Mouse (Mus musculus): ENCODE data around the gene Snd1. TPM values are rescaled to one million over a fixed set of nuclear protein-coding genes. Genes with fewer than 3 reads are reported as not detected.

The Snd1 gene
- polyA plus RNA-seq, 1 experiment from 2014 or later, result 110 TPM

DNA sequence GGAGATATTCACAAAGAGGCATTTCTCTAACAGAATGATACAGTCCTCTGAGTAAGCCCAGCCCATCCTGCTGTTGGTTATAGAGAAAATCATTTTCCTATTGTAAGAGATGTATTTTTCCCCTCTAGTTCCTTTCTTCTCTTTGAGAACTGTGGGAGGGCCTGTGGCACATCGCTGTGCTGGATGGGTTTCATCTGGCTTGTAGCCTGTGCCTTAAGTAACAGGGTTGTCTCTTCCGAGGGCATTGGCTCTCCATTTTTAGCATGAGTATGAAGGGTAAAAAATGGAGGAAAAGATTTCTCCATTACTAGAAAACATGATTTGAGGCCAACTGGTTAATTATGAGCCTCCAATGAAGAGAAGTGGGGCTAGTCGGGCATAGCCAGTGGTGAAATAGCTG is 140.5 kb downstream of the Snd1 start:
- no peak overlapping the region for H3K4me3 ChIP-seq
- peaks cover 18% of the 10 kb centered on the region for H3K4me1 ChIP-seq
- no peaks in the 10 kb centered on the region for H3K27me3 ChIP-seq (ENCODE audit: low read depth, poor library complexity, severe bottlenecking)
- WGBS, result 95% methylated on average over 3 of the region's 3 CpGs
- no peaks in the 10 kb centered on the region for H3K9me3 ChIP-seq (replicated peaks)
- no peaks in the 10 kb centered on the region for H3K36me3 ChIP-seq
- DNase-seq (ENCODE audit: low spot score), result no peak
- no peak overlapping the region for H3K27ac ChIP-seq (replicated peaks)

DNA sequence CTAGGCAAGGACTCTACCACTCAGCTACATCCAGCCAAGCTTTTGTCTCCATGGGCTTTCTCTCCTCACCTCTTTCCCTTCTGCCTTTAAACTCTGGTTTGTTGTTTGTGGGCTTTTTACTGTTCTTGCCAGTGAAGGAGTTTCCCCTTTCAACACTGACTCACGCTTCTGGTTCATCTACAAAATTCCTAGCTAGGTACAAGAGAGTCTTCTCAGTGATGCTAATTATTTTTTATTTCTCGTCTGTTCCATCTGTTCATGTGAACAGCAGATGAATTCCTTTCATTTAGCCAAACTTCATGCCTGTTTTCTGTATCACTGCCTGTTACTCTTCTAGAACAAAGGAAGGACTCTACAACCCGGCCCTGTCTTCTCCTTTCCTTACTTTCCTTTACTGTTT is 141.0 kb downstream of the Snd1 start:
- H3K27ac ChIP-seq (replicated peaks), result no peak overlapping the region
- H3K27me3 ChIP-seq (ENCODE audit: low read depth, poor library complexity, severe bottlenecking), result no peaks in the 10 kb centered on the region
- no peaks in the 10 kb centered on the region for H3K36me3 ChIP-seq
- H3K9me3 ChIP-seq (replicated peaks), result no peaks in the 10 kb centered on the region
- WGBS, result 74% methylated on average over 3 of the region's 3 CpGs
- peaks cover 18% of the 10 kb centered on the region for H3K4me1 ChIP-seq
- no peak for DNase-seq (ENCODE audit: low spot score)
- no peak overlapping the region for H3K4me3 ChIP-seq

DNA sequence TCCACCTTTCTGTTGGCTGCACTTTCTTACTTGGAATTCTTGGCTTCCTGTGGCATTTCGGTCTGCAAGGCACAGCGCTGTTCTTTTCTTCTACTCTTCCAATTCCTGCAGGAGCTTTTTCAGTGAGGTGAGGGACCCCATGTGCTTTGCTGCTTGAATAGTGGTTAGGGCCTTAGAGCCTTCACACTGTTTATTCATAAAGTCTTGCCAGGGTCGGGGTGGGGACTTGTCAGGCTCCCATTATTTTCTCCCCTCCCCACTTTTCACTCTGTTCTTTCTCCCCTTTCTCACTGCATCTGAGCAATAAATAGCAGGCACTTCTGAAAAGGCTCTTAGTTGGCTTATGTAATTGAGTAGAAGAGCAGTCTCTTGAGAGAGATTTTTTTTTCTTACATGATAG is 143.4 kb downstream of the Snd1 start:
- no peak for DNase-seq (ENCODE audit: low spot score)
- 83% methylated on average over 3 of the region's 3 CpGs for WGBS
- Histone ChIP-seq H3K27me3 (ENCODE audit: low read depth, poor library complexity, severe bottlenecking) (no peaks in the 10 kb centered on the region), H3K27ac (replicated peaks) (no peak overlapping the region), H3K4me1 (peaks cover 18% of the 10 kb centered on the region), H3K36me3 (no peaks in the 10 kb centered on the region), H3K9me3 (replicated peaks) (no peaks in the 10 kb centered on the region), H3K4me3 (no peak overlapping the region)

DNA sequence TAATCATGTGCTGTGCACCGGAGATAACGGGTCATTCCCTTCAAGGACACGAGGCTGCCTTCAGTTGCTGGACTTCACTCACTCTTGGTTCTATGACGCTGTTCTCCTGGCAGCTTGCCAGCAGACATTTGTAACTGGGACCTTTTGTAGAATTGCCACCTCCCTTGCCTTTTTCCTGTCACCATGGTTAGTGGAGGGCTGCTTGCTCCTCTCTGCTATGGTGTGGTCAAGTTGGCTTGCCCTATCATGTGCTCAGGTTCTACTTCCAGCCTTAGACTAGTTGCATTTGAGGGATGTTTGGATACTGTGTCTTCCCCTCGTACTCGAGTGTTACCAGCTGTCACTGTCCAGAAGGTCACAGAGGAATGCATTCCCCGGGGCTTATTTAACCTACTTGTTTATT is 143.8 kb downstream of the Snd1 start:
- Histone ChIP-seq H3K27me3 (ENCODE audit: low read depth, poor library complexity, severe bottlenecking) (no peaks in the 10 kb centered on the region), H3K27ac (replicated peaks) (no peak overlapping the region), H3K4me1 (peaks cover 18% of the 10 kb centered on the region), H3K9me3 (replicated peaks) (no peaks in the 10 kb centered on the region), H3K36me3 (no peaks in the 10 kb centered on the region), H3K4me3 (no peak overlapping the region)
- no peak for DNase-seq (ENCODE audit: low spot score)
- 73% methylated on average over 7 of the region's 7 CpGs for WGBS

DNA sequence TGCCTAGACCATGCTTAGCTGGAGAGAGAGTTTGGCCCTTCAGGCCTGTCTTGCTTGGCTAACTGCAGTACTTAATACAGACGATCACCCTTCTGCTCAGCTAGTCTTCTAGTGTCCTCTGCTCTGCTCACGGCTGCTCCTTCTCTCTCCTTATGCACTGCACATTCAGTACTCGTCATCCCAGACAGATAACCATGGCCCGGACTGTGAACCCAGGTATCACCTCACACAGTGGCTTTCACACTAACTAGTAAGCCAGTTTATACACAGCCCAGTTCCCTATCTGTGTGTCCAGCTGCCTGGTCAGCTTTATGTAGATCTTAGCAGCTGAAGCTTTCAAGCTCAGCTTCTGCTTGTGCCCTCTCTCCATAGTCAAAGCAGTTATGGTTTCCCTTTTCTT is 146.5 kb downstream of the Snd1 start:
- Histone ChIP-seq H3K27ac (replicated peaks) (0 out of 2 replicates have a peak overlapping the region, but pooled peaks have one; percentile 30), H3K9me3 (replicated peaks) (no peaks in the 10 kb centered on the region), H3K4me1 (peaks cover 18% of the 10 kb centered on the region), H3K27me3 (ENCODE audit: low read depth, poor library complexity, severe bottlenecking) (no peaks in the 10 kb centered on the region), H3K36me3 (peaks cover 2% of the 10 kb centered on the region; the same call in 1 of the 2 replicates), H3K4me3 (no peak overlapping the region)
- 90% methylated on average over 4 of the region's 4 CpGs for WGBS
- DNase-seq (ENCODE audit: low spot score), result no peak

DNA sequence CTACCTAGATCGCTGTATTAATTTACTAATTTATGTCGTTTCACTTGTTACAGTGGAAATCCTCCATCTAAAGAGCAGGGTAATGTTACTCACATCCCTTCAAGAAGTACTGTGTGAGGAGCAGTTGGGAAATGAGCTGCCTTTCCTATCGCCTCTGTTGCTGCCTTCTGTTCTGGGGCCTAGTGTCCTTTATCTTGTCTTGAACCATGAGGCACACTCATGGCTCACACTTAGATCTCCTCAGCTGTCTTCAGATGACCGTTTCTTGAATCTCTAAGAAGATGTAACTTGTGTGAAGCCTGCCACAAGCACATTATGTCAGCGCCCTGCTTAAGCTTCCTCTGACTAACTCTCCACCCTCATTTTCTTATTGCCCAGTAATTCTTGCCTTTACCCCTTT is 147.0 kb downstream of the Snd1 start:
- H3K27ac ChIP-seq (replicated peaks), result no peak overlapping the region
- no peaks in the 10 kb centered on the region for H3K27me3 ChIP-seq (ENCODE audit: low read depth, poor library complexity, severe bottlenecking)
- H3K36me3 ChIP-seq, result peaks cover 4% of the 10 kb centered on the region; the same call in 1 of the 2 replicates
- no peak overlapping the region for H3K4me3 ChIP-seq
- WGBS, result 86% methylated on average over 5 of the region's 5 CpGs
- H3K4me1 ChIP-seq, result peaks cover 18% of the 10 kb centered on the region
- DNase-seq (ENCODE audit: low spot score), result no peak
- H3K9me3 ChIP-seq (replicated peaks), result no peaks in the 10 kb centered on the region

DNA sequence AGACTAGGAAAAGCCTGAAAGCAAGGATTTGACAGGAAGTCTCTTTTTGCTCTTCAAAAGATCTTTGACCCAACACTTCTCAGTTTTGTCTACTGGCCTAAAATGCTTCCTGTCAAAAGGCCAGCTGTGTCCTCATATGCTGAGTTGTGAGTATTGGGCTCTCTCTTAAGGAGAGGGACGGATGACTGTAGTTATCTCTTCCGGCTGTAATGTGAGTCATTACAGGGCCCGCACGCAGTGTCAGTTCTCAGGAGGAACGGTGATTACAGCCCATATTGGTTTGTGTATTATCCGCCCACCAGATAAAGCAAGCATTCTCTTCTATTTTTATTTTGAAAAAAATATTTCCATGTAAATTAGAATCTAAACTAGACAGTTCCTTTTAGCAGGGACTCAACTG is 147.6 kb downstream of the Snd1 start:
- no peak for DNase-seq (ENCODE audit: low spot score)
- peaks cover 18% of the 10 kb centered on the region for H3K4me1 ChIP-seq
- H3K9me3 ChIP-seq (replicated peaks), result no peaks in the 10 kb centered on the region
- H3K4me3 ChIP-seq, result no peak overlapping the region
- 91% methylated on average over 6 of the region's 6 CpGs for WGBS
- H3K36me3 ChIP-seq, result peaks cover 4% of the 10 kb centered on the region; the same call in 1 of the 2 replicates
- H3K27ac ChIP-seq (replicated peaks), result no peak overlapping the region
- no peaks in the 10 kb centered on the region for H3K27me3 ChIP-seq (ENCODE audit: low read depth, poor library complexity, severe bottlenecking)

DNA sequence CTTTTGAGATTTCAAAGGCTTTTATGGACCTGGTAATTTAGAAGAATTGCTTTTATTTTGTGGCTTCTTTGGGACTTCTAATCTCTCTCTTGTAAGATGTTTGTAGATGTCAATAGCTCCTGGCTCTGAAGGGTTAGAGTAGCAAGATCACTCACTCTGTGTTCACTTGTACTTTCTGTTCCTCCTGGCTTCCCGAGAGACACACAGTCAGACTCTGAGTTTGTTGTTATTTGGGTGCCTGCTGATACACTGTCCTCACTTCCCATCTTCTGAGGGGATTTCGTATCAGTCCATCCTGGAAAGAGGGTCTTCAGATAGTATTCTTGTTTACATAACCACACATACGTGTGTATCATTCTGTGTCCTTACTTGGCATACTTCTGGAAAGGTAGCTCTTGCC is 148.0 kb downstream of the Snd1 start:
- 81% methylated on average over 3 of the region's 3 CpGs for WGBS
- Histone ChIP-seq H3K4me1 (peaks cover 16% of the 10 kb centered on the region), H3K9me3 (replicated peaks) (no peaks in the 10 kb centered on the region), H3K27ac (replicated peaks) (no peak overlapping the region), H3K36me3 (peaks cover 4% of the 10 kb centered on the region; the same call in 1 of the 2 replicates), H3K27me3 (ENCODE audit: low read depth, poor library complexity, severe bottlenecking) (no peaks in the 10 kb centered on the region), H3K4me3 (no peak overlapping the region)
- no peak for DNase-seq (ENCODE audit: low spot score)

DNA sequence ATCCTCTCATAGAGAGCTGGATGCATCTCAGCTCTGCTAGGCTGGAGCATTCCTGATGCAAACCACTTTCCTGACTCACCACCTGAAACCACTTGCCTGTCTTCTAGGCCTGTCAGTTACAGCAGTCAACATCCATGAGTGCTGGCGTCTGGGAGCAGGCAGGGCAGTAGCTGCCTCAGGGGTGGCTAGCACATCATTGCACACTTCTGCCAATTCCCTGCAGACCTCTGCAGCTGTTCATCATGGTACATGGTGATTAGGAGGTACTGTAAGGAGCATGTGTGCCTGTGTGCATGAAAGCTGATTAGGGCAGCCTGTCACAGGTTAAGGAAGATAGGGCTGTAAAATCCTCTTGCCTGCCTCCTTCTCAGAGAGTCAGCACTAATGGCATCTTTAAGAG is 153.5 kb downstream of the Snd1 start:
- Histone ChIP-seq H3K9me3 (replicated peaks) (no peaks in the 10 kb centered on the region), H3K4me3 (no peak overlapping the region), H3K4me1 (peaks cover 25% of the 10 kb centered on the region), H3K27me3 (ENCODE audit: low read depth, poor library complexity, severe bottlenecking) (no peaks in the 10 kb centered on the region), H3K27ac (replicated peaks) (0 out of 2 replicates have a peak overlapping the region, but pooled peaks have one; percentile 28), H3K36me3 (peaks cover 4% of the 10 kb centered on the region; the same call in 1 of the 2 replicates)
- no peak for DNase-seq (ENCODE audit: low spot score)
- 76% methylated on average over 1 of the region's 1 CpGs for WGBS

DNA sequence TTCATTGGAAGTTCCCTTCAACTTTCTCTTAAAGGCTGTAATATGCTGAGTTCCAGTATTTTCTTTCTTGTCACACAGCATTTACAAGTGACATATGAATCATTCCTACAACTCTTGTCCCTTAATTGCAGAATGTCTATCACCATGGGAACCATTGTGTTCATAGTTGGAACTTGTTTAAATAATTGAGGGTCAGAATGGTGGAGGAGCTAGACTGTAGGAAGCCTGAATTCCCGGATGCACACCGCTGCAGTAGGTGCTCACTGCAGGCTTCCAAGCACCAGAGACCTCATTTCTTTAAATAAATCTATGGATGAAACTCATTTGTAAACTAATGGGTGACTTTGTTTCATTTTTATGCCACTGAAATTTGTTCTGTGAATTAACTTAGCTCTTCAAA is 154.9 kb downstream of the Snd1 start:
- no peak overlapping the region for H3K4me3 ChIP-seq
- H3K36me3 ChIP-seq, result peaks cover 4% of the 10 kb centered on the region; the same call in 1 of the 2 replicates
- 70% methylated on average over 2 of the region's 2 CpGs for WGBS
- H3K27ac ChIP-seq (replicated peaks), result no peak overlapping the region
- no peak for DNase-seq (ENCODE audit: low spot score)
- H3K4me1 ChIP-seq, result peaks cover 29% of the 10 kb centered on the region
- H3K9me3 ChIP-seq (replicated peaks), result no peaks in the 10 kb centered on the region
- no peaks in the 10 kb centered on the region for H3K27me3 ChIP-seq (ENCODE audit: low read depth, poor library complexity, severe bottlenecking)

DNA sequence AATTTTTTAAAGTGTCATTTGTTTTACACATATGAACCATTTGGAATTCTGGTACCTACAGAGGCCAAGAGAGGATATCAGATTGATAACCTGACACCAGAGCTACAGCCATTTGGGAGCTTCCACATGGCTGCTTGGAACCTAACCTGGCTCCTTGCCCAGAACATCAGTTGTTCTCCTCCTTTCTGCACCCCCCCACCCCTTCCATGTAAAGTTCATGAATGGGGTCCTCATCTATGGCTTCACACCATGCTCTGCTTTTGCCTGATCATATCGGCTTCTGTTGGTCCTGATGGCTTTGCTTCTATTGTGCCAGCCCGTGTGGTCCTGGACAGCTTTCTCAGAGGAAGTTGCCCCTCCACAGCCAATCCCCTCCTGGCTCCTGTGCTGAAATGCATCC is 156.0 kb downstream of the Snd1 start:
- WGBS, result 84% methylated on average over 2 of the region's 2 CpGs
- DNase-seq (ENCODE audit: low spot score), result no peak
- Histone ChIP-seq H3K36me3 (peaks cover 4% of the 10 kb centered on the region; the same call in 1 of the 2 replicates), H3K27ac (replicated peaks) (no peak overlapping the region), H3K27me3 (ENCODE audit: low read depth, poor library complexity, severe bottlenecking) (no peaks in the 10 kb centered on the region), H3K9me3 (replicated peaks) (no peaks in the 10 kb centered on the region), H3K4me1 (peaks cover 29% of the 10 kb centered on the region), H3K4me3 (no peak overlapping the region)

DNA sequence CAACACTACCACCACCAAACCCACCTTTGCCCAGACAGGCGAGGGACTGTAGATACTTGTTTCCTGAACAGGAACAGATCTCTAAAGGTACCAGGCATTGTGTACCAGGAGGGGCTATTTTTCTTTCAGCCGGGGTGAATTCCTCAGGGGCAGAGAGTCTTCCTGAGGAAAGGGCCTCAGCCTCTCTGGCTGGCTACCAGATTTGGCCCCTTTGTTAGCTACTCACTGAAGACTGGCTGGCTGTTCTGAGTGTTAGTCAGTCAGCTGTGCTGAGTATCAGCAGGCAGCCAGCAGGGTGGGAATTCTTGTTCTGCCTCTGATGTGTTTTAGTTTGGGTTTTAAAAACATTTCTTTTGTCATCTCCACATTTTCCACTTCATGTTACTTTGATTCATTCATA is 158.2 kb downstream of the Snd1 start:
- H3K4me3 ChIP-seq, result no peak overlapping the region
- no peaks in the 10 kb centered on the region for H3K9me3 ChIP-seq (replicated peaks)
- H3K27ac ChIP-seq (replicated peaks), result peak overlapping the region; percentile 47; the same call in 1 of the 2 replicates
- DNase-seq (ENCODE audit: low spot score), result no peak
- H3K27me3 ChIP-seq (ENCODE audit: low read depth, poor library complexity, severe bottlenecking), result no peaks in the 10 kb centered on the region
- H3K36me3 ChIP-seq, result no peaks in the 10 kb centered on the region
- peaks cover 39% of the 10 kb centered on the region for H3K4me1 ChIP-seq
- 52% methylated on average over 2 of the region's 2 CpGs for WGBS

DNA sequence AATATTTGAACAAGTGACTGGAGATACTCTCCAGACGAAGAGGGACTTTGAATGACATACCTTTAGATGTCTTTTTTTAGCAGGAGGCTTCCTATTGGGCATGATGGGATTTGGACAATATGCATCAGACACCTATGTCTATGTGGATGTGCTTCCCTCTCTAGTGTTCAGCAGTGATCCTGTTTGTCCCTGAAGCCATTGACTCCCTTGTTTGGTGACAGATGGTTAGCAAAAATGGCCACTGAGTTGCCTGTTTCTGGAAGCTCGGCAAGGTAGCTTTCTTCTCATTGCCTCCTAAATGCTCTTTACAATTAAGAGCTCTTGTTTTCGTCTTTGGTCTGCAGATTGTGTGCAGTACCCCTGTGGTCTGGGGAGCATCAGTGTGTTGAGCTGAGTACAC is 158.7 kb downstream of the Snd1 start:
- DNase-seq (ENCODE audit: low spot score), result no peak
- Histone ChIP-seq H3K4me1 (peaks cover 38% of the 10 kb centered on the region), H3K27ac (replicated peaks) (no peak overlapping the region), H3K27me3 (ENCODE audit: low read depth, poor library complexity, severe bottlenecking) (no peaks in the 10 kb centered on the region), H3K9me3 (replicated peaks) (no peaks in the 10 kb centered on the region), H3K36me3 (no peaks in the 10 kb centered on the region), H3K4me3 (no peak overlapping the region)
- WGBS, result 76% methylated on average over 3 of the region's 3 CpGs

DNA sequence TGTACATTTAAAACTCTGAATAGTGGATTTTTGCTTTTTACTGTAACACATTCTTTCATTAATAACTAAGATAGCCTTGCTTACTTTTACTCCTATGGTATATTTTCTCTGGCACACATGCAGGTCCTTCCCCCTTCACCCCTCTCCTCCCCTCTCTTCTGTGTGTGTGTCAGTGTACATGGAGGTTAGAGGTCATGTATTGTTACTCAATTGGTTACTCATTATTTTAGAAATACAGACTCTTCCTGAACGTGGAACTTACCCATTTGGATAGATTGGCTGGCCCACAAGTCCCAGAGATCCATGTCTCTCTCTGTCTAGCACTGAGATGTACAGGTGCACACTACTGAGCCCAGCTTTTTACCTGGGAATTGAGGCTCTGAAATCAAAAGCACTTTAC is 160.2 kb downstream of the Snd1 start:
- Histone ChIP-seq H3K4me3 (no peak overlapping the region), H3K27ac (replicated peaks) (no peak overlapping the region), H3K4me1 (peaks cover 26% of the 10 kb centered on the region), H3K36me3 (no peaks in the 10 kb centered on the region), H3K27me3 (ENCODE audit: low read depth, poor library complexity, severe bottlenecking) (no peaks in the 10 kb centered on the region), H3K9me3 (replicated peaks) (no peaks in the 10 kb centered on the region)
- no peak for DNase-seq (ENCODE audit: low spot score)
- 67% methylated on average over 1 of the region's 1 CpGs for WGBS

All from midbrain, embryonic 10.5 days (tissue).